ENCODE assay signal across 9 mouse cellular contexts in the genomic region with DNA sequence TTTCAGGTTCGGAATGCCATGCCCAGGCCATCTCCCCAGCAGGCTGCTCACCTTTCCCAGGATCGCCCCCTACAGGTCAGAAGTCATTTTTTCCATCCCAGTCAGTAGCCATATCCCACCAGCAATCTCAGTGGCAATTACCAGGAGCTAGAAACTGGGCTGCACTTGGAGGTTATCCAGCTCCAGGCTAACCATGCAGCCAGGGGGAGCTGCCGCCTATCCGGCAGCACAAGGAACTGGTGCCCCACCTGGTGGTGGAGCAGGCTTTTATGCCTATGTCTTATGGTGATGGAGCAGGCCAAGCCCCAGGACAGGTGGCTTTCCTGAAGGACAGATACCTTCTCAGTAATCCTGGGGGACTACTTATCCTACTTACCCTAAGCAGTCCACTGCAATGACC. TPM values are rescaled to one million over a fixed set of nuclear protein-coding genes. Genes with fewer than 3 reads are reported as not detected.
DNase-seq lines count a peak whose midpoint lies in the region; ATAC-seq and TF ChIP-seq lines count a peak whose summit lies in the region.
"Had no signal": no experiment of that assay in that cellular context is flagged by ENCODE, and none has a peak within 500 bp of the region (broad histone marks: within the 10 kb centered on the region; RNA-seq: fewer than 3 reads in every experiment).

No protein-coding gene starts in this region.

- H3K4me2 ChIP-seq in heart, embryonic 12.5 days: no peak overlapping the region
- H3K4me2 ChIP-seq: neural tube, embryonic 13.5 days had no signal

- no peaks in the 10 kb centered on the region for H3K36me3 ChIP-seq in heart, embryonic 12.5 days
- no peaks in the 10 kb centered on the region for H3K36me3 ChIP-seq in ES-E14 (ENCODE audit: control insufficient read depth, insufficient read depth, low read length, poor library complexity, severe bottlenecking)
- H3K36me3 ChIP-seq: neural tube, embryonic 13.5 days had no signal

- ATAC-seq in heart, embryonic 12.5 days (ENCODE audit: insufficient number of reproducible peaks, low FRiP score): no peak

- 22% methylated on average over 4 of the region's 4 CpGs for WGBS in heart, embryonic 12.5 days

- in situ Hi-C loops in ES-E14 (cut with MboI; ENCODE audit: low sequenced_read_pairs in 2 of 2, unreplicated experiment in 2 of 2): no loop called here

- DNase-seq in heart, adult 11 months: peak; percentile 92
- peak; percentile 48 for DNase-seq in ES-E14 (ENCODE audit: low read depth, low spot score)
- DNase-seq in cerebellum, adult 9-10 months: peak; percentile 13
- peak; percentile 32 to 47 for DNase-seq in heart, postnatal 36 days
- DNase-seq in left cerebral cortex, postnatal 36 days (ENCODE audit: low spot score in 2 of 2): peak; percentile 14 to 30
- DNase-seq in right cerebral cortex, postnatal 10 days (ENCODE audit: low spot score in 2 of 2): peak; percentile 42 to 60
- no peak for DNase-seq in spleen, postnatal 36 days (ENCODE audit: low spot score in 2 of 2)

- peaks cover 11% of the 10 kb centered on the region for H3K4me1 ChIP-seq in heart, embryonic 12.5 days (replicated peaks)
- no peaks in the 10 kb centered on the region for H3K4me1 ChIP-seq in ES-E14 (ENCODE audit: control insufficient read depth in 2 of 2, insufficient read depth in 2 of 2, low read length in 2 of 2, poor library complexity in 1 of 2)
- H3K4me1 ChIP-seq: neural tube, embryonic 13.5 days had no signal

- no peak overlapping the region for H3K27ac ChIP-seq in heart, embryonic 12.5 days (ENCODE audit: poor library complexity, severe bottlenecking)
- no peak overlapping the region for H3K27ac ChIP-seq in ES-E14 (ENCODE audit: insufficient read depth, low read depth, low read length, poor library complexity, severe bottlenecking)
- H3K27ac ChIP-seq: neural tube, embryonic 13.5 days had no signal

- no peaks in the 10 kb centered on the region for H3K27me3 ChIP-seq in heart, embryonic 12.5 days (replicated peaks)
- H3K27me3 ChIP-seq: neural tube, embryonic 13.5 days had no signal

- intact Hi-C loops in heart, postnatal 36 days (cut with DNase I): no loop called here
- intact Hi-C loops in left cerebral cortex, postnatal 36 days (cut with DNase I): no loop called here

- H3K9me3 ChIP-seq in heart, embryonic 12.5 days (replicated peaks): no peaks in the 10 kb centered on the region; the same call in 1 of the 2 replicates
- no peaks in the 10 kb centered on the region for H3K9me3 ChIP-seq in ES-E14 (ENCODE audit: control insufficient read depth, insufficient read depth, low read depth, low read length)
- H3K9me3 ChIP-seq: neural tube, embryonic 13.5 days had no signal

- H3K9ac ChIP-seq in heart, embryonic 12.5 days: no peak overlapping the region
- no peak overlapping the region for H3K9ac ChIP-seq in ES-E14 (ENCODE audit: insufficient read depth, low read depth, low read length, poor library complexity, severe bottlenecking)
- H3K9ac ChIP-seq: neural tube, embryonic 13.5 days had no signal

- no peak overlapping the region for H3K4me3 ChIP-seq in heart, embryonic 12.5 days
- H3K4me3 ChIP-seq in ES-E14 (ENCODE audit: insufficient read depth in 1 of 2, low read depth in 1 of 2, low read length in 2 of 2, poor library complexity in 1 of 2, severe bottlenecking in 1 of 2): no peak overlapping the region
- H3K4me3 ChIP-seq: neural tube, embryonic 13.5 days had no signal

TF ChIP-seq in ES-E14, 5 proteins besides CTCF, POLR2A, EP300 and RAD21:
- no peak for TF ChIP-seq HCFC1 (IDR thresholded peaks at IDR 0.05; ENCODE audit: borderline replicate concordance, insufficient read depth, low read length)
- TF ChIP-seq CHD2 (IDR thresholded peaks at IDR 0.05; ENCODE audit: low read depth, low read length): no peak
- peak; percentile 46; the same call in 1 of the 2 replicates for TF ChIP-seq ZC3H11A (IDR thresholded peaks at IDR 0.05; ENCODE audit: borderline replicate concordance, low read depth, low read length)

RNA-seq across cellular contexts. Expression of a gene that starts 26.3 kb away (rescaled TPM):
- polyA plus RNA-seq in heart, embryonic 12.5 days (2016; fragmentation: Nextera tagmentation; extraction: Ambion mirVana): 12.4 and 14.0 TPM in 2 replicates
- 1.6 and 2.1 TPM in 2 replicates for total RNA-seq in ES-E14 (2012; rRNA removed)
- total RNA-seq in heart, postnatal 36 days (2021): 1 to 10 TPM; 5.4 to 6.6 TPM
- total RNA-seq in left cerebral cortex, postnatal 36 days (2021): 1 to 10 TPM; 4.7 to 4.8 TPM

Comparison
In these comparisons a context has a peak if more than half of its experiments do, and no peak if none do; other contexts are left out.
1. DNase-seq: peak in heart, adult 11 months (single experiment), ES-E14 (single experiment), cerebellum, adult 9-10 months (single experiment), heart, postnatal 36 days (2 of 2), left cerebral cortex, postnatal 36 days (2 of 2) and right cerebral cortex, postnatal 10 days (2 of 2); none in spleen, postnatal 36 days (0 of 2).